Mouse (Mus musculus) monocyte, adult 2 months (primary cell): ENCODE measurements at regions not wholly inside any gene's neighbourhood (a gene's known extent, or its start where the extent isn't known, plus 50 kb on each side); places are given as distances from the start of the nearest gene placed in this dataset.
A peak's percentile ranks its signal among the peaks of the same experiment; 100 is the strongest.

Experiments
- DNase-seq, 2 experiments: peaks; one replicate each; pipeline ENCODE4 v3.0.0; 2022; ENCODE audit warnings: low spot score in 2 of 2, low read depth in 1 of 2

DNA sequence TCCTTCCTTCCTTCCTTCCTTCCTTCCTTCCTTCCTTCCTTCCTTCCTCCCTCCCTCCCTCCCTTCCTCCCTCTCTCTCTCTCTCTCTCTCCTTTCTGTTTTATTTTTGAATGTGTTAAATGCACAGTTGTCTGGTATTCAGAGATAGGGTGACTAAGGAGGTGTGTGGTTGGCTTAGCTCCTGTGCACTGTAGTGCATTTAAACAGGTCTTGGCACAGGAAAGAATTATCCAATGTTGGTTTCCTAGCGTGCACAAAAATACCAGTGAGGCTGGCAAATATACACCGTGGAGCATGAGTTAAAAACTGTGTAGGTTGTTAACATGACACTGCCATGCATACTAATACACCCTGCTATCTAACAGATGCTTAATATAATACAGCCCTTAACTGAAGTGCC is 297.7 kb upstream of the Stt3b start:
- no peak for DNase-seq

DNA sequence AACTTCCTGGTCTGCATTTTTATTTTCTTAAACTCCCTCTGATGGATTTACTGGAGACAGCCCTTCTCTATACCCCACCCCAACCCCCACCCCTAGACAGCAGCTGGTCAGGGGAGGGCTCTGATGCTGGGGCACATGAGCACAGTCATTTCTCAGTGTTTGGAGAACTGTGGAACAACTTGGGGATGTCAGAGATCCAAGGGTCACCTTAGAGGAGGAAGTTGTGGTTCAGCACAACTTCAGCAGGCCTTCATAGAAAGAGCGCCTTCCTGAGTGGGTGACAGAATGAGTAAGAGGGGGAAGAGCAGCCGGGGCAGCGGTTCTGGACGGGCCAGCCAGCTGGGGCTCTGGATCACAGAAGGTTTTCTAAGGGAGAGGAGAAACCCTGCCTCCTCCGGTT is 298.2 kb upstream of the Stt3b start:
- no peak for DNase-seq

DNA sequence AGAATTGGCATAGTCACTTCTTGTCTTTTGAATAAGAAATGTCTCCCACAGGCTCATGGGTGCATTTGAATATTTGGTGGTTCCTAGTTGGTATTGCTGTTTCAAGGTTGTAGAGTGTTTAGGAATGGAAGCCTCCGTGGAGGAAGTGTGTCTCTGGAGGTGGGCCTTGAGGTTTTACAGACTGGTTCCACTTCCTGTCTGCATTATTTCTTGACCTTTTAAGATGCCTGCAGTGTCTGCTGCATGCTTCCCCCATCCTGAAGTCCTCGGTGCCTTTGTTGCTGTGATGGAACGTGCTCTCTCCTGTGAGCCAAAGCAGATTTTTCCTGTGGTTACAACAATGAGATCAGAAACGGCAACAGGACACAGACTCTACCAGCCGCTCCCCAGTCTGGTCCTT is 299.4 kb upstream of the Gadl1 start:
- DNase-seq, result peak in 1 of 2 experiments; percentile 4

DNA sequence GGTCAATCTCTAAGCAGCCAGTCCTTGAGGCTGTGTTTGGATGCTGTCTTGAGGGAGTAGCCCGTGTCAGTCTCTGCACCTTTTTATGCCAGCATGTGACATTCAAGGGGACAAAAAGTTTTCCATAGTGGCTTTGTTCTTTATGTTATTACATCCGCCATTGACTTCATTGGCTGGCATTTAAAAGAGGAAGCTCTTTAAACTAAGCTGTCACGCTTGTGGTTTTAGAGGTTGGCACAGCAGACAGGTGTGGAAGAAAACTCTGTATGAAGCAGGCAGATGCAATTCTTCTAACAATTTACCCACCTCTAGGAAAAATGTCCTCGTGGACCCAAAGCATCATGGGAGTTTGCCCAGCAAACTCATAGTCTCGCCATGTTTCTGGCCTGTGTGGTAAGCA is 297.5 kb upstream of the Gadl1 start:
- DNase-seq, result no peak

DNA sequence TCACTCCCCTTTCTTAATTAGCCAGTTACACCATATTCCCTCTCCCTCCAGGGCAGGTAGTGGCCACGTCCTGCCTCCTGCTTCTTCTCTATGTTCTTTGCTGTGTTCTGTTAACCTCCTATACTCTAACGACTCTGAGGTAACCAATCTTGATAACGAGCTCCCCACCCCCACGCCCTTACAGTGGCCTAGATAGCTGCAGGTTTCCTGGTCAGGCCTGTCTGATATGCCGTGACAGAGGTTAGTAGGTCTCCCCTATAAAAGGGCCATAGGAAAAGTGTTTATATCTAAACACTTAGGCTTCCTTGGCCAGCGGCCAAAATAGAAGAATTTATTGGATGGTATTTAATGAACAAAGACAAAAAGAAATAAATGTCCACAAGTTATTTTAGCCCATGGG is 296.3 kb upstream of the Gadl1 start:
- DNase-seq, result no peak

DNA sequence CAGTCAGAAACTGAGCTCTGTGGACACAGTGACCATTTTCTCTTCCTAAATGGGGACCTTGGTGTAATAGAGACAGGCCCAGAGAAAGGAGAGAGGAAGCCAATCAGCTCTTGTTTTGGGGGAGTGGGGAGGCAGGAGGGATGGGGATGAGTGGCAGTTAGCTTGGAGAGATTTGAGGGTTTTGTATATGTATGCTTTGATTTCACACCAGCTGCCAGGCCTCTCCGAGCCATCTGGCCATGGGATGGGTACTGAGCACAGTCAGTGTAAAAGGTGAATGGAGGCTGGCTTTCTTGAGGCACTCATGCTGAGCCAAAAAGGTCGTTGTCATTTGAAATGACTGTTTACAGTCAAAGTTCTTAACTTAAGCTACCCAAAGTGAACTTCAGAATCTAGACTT is 295.2 kb upstream of the Gadl1 start:
- DNase-seq, result no peak

DNA sequence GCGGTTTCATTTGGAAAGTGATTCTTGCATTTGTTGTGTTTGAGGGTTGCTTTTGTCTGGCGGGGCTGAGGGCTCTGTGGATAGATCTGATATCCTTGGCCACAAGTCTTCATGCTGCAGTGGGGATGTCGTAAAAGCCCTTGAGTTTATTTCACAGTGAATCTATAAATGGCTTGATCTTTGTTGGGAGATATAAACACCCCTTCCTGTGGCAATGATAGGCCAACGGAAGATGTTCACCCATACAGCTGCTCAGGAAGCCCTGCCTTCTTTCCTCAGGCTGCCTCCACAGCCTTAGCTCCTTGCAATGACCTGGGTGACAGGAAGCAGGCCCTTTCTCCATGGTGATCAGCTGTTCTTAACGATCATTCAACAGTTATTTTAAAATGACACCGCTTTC is 291.3 kb upstream of the Gadl1 start:
- no peak for DNase-seq

DNA sequence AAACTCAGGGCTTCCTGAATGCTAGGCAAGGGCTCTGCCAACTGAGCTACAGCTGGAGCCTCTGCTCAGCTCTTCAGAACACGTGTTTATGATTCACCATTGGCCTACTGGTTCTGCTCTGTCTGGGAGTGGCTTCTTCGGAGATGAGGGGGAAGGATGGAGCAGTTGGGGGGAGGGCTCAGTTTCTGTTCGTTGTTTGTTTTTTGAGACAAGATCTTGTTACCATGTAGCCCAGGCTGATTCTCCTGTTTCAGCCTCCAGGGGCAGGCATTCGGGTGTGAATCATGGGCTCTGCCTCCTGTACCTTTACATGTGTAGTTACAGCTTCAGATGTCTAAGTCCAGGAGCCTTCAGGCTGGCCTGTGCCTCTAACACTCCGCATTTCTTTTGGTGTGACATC is 285.3 kb upstream of the Gadl1 start:
- peak in 1 of 2 experiments; percentile 3 for DNase-seq

DNA sequence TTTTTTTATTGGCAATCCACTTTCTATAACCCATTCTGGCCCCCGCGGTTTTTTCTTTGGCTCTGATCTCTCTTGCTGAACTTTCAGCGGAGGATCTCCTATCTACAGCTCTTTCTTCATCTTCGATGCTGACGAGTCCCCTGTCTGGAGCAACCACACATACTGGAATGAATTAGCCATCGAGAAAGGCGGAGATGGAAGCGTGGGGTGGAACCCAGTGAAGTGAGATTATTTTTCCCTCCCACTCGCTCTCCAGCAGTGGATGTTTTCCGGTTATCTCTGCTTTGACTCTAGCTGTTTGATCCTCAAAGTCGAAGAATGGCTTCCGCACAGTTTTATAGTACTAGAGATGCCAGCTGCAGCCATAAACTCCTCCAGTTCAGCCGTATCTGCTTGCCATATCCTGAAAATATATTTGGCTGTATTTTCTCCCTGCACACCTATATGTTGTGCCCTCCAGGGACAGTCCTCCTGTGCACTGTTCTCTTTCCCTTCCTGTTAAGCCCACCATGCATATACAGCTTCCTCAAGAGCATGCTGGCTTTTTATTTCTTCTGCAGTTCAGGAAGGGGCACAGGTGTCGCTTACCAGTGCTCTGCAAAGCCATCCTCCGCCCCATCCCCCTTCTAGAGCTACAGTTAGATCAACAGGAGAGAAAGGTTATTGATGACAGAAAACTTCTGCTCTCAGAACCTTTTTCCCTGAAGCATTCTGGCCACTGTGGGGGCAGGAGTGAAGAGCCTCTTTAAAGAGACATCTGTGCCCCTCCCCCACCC is 284.3 kb upstream of the Gadl1 start:
- DNase-seq, result no peak

DNA sequence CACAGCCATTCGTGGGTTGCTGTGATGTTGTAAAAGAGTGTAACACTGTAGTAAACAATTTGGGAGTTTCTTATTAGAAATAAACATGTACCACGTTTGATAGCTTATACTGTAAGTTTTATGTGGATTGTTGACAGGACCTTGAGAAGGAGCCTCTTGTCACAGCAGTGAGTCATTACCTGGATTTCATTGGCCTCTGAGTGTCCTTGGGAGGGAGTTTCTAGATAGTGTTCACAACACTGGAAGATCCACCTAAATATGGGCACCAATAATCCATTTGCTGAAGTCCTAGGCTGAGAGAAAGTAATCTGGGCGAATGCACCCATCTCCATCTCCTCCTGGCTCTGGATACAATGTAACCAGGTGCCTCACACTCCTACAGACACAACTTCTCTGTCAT is 281.7 kb upstream of the Gadl1 start:
- DNase-seq, result no peak

DNA sequence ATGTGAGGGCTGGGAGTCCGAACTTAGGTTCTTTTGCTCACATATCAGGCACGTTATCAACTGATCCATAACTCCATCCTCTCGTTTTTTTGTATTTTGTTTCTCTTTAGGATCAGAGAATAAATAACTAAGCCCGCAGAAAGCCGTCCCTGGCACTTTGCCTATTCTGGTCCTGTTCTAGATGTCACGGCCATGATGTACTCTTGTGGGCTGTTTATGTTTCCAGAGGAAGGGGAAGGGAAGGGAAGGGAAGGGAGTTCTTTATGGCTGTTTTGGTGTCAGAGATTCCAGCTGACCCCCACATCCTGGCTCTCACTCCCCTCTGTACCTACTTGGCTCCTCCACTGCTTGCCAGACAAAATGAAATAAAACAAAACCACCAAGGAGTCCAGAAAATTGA is 272.1 kb upstream of the Gadl1 start:
- no peak for DNase-seq

DNA sequence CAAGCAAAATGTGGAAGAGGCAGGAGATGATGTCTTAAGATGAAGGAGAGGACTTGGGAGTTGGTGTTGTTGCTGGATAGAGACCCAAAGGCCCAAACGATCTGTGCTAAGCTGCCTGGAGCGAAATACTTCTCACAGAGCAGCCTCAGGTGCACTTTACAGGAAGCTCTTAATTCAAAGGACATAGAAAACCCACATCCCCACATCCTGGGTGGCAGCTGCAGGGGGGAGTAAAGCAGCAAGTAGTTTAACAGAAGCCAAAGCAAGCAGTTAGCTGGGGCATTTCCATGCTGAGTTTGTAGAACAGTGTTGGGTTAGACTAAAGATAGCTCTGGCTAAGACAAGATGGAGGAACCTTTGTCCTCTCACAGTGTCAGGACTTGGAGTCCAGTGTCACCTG is 268.5 kb upstream of the Gadl1 start:
- no peak for DNase-seq

DNA sequence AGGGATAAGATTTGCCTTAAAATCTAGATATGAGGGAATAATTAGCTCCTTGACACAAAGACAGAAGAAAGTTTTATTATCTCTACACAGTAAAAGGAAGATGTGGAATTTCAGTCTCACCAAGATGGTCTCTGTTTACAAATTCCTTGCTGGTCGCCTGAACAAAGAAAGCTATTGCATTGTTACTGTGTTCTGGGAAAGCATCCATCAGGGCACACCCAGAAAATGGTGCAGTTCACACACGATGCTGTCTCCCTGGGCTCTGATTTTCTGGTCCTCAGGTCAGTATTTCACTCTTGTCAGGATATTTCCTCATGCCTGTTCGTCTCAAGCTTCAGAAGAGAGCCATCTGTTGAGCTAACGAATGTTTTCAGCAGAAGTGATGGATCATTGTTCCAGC is 267.2 kb upstream of the Gadl1 start:
- no peak for DNase-seq

DNA sequence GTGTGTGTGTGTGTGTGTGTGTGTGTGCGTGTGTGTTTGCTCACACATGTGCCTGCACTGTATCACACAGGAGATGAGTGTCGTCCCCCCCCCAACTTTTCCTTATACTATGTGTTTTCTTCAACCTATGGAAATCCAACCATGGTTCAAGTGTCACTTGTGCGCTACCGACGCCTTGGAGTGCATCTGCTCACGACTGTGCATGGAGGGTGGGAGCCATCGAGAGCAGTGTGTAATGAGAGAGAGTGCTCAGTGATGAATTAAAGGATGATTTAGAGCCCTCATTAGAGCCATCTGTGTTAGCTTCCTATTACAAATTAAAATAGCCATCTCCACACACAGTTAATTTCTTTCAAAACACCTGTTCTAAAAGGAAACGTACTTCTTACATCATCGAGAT is 264.3 kb upstream of the Gadl1 start:
- DNase-seq, result no peak

DNA sequence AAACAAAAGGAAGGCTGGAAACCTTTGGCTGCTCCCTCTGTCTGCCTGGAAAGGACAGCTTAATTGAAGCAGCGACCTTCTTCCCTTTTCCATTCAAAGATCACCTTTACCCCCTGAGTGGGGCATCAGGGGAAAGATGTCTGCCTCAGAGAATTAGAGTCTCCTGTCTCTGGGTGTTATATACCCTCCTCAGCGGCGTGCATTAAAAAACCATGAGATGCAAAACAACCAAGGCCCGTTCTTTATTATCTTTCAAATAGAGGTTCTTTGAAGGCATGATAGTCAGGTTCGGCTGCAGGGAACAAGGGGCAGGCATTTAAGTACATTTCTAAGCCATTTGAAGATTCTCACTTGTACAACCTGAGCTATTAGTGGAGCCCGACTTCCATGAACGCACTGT is 263.0 kb upstream of the Gadl1 start:
- no peak for DNase-seq

DNA sequence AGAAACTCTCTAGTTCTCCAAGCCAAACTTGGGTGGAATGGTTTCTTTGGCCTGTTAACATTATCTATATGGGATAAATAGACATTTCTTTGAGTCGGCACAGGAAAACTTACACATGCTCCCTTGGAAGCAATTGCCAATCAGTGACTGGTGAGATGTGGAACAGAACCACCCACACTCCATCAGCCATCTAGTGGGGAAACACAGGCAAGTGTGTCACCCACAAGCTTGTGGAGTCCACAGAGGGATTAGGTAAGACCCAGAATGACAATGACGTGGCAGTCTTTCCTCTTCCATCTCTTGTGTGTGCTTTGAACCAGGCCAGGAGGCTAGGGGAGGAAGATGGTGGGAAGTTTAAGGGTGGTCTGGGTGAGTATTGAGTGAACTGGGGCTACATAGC is 257.5 kb upstream of the Gadl1 start:
- DNase-seq, result no peak

DNA sequence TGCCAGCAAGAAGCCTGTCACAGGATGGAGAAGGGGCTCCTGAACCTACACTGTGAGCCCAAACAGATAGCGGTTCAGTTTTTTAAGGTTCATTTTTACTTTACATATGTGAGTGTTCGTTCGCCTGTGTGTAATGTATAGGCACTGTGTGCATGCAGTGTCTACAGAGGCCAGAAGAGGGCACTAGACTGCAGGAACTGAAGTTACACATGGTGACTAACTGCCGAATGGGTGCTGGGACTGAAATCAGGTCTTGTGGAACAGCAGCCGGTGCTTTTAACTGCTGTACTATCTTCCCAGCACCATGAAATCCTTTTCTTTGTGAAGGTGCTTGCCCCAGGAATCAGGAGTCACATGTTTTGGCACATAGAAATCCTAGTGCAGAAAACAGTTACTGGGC is 256.1 kb upstream of the Gadl1 start:
- no peak for DNase-seq

DNA sequence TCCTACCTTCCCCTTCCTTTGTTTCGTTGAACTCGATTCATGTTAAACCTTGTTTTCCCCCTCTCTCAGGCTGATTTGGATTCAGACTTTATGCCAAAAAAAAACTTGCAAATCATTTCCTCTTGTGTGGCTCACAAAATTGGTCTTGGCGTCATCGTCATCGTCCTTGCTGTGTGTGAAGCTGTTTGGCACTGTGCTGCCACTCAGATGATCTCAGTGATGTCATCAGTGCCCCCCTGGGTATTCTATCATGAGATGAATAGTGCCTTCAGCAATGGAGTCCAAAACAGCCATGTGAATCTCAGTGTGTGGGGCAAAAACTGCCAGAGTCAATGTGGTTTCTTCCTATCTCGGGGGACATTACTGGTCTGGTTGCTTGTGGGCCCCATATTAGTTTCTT is 254.3 kb upstream of the Gadl1 start:
- no peak for DNase-seq

DNA sequence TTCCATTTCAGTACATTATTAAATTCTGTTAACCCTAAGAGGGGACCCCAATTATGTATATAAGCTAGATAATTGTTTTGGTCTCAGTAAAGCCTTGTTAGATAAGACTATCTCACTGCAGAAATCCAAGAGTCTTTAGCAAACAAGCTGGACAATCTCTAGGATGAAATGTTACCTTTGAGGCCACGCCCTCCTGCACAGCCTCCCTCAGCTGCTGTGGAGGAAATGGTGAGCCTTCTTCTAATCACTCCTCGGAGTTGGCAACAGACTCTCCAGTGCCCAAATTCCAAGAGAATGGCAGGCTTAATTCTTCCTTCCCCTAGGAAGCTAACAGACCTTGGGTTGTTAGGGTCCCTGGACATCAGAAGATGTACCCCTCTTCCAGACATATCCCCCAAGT is 252.7 kb upstream of the Gadl1 start:
- DNase-seq, result no peak

DNA sequence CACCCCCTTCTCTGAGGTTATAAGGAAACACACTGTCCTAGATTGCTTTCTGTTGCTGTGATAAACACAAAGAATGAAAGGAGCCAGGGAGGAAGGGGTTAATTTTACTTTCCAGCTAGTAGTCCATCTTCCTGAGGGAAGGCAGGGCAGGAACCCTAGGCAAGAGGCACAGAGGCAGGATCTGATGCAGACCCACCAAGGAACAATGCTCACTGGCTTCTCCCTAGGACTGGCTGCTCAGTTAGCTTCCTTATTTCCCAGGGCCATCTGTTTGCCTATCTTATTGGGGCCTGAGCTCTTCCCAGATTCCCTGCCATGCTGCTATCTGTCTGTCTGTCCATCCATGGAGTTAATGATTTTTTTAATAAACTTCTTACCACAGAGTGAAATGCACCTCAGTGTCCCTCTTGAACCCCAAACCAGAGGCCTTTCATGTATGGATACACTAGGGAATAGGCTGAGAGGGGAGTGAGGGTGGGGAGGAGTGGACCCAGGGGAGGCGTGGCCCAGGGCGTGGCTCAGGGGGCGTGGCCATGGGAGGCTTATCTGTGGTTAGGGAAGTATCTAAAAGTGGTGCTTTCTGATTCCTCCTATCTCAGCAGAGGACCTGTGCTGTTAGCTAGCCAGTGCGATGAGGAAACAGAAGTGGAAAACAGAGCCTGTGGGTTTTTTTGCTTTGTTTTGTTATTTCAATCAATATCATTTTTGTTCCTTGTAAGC is 252.1 kb upstream of the Gadl1 start:
- no peak for DNase-seq

DNA sequence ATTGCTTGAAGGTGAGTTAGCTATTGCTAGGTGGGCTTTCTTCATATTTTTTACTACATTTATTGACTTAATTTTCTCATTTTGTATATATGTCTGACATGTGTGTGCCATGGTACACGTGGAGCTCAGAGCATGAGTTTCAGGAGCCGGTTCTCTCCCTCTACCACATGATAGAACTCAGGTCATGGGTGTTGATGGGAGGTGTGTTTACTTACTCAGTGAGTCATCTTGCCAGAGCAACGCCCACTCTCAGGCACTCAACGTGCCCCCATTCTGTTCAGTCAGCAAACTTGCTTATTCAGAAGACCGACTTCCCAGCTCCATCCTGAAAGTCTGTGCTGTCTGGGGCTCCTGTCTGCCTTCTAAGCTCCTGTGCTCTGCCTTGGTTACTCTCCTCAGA is 250.8 kb upstream of the Gadl1 start:
- DNase-seq, result no peak

DNA sequence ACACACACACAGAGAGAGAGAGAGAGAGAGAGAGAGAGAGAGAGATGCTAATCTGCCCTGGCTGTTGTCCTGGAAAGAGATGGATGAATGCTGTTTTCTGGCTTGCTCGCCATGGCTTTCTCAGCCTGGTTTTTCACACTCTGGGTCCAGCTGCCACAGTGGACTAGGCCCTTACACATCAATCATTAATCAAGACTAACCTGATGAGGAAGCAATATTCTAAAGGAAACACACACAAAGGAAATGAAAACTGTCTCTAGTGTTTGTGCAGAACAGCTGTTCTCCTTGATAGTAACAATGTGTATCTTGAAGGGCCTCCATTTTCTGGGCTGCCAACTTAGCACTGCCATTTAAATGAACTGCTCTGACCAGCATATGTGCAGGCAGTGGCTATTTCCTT is 248.9 kb upstream of the Gadl1 start:
- no peak for DNase-seq

DNA sequence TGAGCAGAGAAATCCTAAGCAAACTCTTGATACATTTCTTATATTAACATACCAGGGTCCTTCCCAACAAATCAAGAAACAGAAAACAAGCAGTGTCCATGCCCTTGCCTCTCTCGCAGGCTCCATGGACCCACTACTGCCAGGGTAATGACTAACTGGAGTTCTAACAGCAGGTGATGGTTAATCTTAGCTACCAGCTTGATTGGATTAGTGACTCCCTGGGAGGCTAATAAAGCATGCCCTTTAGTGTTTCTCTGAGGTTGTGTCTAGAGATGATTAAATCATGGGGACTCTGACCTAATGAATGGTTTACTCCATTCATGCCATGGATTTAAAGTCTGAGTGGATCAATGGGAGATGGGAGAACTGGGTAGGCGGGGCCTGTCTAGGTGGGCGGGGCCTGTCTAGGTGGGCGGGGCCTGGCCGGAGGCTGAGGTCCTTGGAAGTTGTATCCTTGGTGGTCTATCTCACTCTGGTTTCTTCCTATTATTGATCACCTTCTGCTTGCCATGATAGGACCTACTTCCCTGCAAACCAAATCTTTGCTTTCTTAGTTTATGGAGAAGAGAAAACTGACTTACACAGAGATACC is 247.3 kb upstream of the Gadl1 start:
- no peak for DNase-seq
